Mouse (Mus musculus): ENCODE measurements around the gene Gm49388.

- TF ChIP-seq POLR2A (IDR thresholded peaks at IDR 0.05; ENCODE audit: low read depth, low read length) (no peak), CTCF (conservative IDR thresholded peaks at IDR 0.05; ENCODE audit: insufficient read depth, insufficient read length, low read depth, low read length) (no peak)
Measured at GRCm38 (mm10) chr7:127753158-127753557, 32.2 kb upstream of the Gm49388 start.
